25 mouse cellular contexts compared by ENCODE assay signal in genomic region chr7:80420586-80420985, GRCm38 (mm10). TPM values are rescaled to one million over a fixed set of nuclear protein-coding genes. Genes with fewer than 3 reads are reported as not detected.
DNase-seq lines count a peak whose midpoint lies in the region; ATAC-seq lines count a peak whose summit lies in the region.
"Had no signal": no experiment of that assay in that cellular context is flagged by ENCODE, and none has a peak within 500 bp of the region (broad histone marks: within the 10 kb centered on the region; RNA-seq: fewer than 3 reads in every experiment).

No protein-coding gene starts in this region.

- H3K4me3 ChIP-seq in kidney, embryonic 14.5 days (ENCODE audit: low read length): no peak overlapping the region
- H3K4me3 ChIP-seq: embryonic facial prominence, embryonic 15.5 days; gastrocnemius, adult 2 months; hindbrain, embryonic 10.5 days; limb, embryonic 10.5 days; stomach, embryonic 15.5 days had no signal

- H3K9ac ChIP-seq in kidney, embryonic 14.5 days (ENCODE audit: low read depth, low read length): no peak overlapping the region
- H3K9ac ChIP-seq: embryonic facial prominence, embryonic 15.5 days; liver, postnatal 0 days; stomach, embryonic 15.5 days had no signal

- no peaks in the 10 kb centered on the region for H3K9me3 ChIP-seq in kidney, embryonic 14.5 days (ENCODE audit: control insufficient read depth, low read length)
- H3K9me3 ChIP-seq: embryonic facial prominence, embryonic 15.5 days; G1E; hindbrain, embryonic 10.5 days; limb, embryonic 10.5 days; stomach, embryonic 15.5 days had no signal

- H3K4me2 ChIP-seq in kidney, embryonic 14.5 days (replicated peaks; ENCODE audit: low read depth, low read length): no peak overlapping the region
- H3K4me2 ChIP-seq: embryonic facial prominence, embryonic 15.5 days; midbrain, embryonic 11.5 days; stomach, embryonic 15.5 days had no signal

- ATAC-seq in kidney, embryonic 14.5 days (ENCODE audit: low FRiP score, low TSS enrichment): no peak
- ATAC-seq: activated CD4-positive, CD25-positive, alpha-beta regulatory T cell, adult 4 months; forebrain, embryonic 14.5 days; hindbrain, postnatal 0 days; intestine, embryonic 16.5 days; liver, postnatal 0 days had no signal

- DNase-seq in adrenal gland, postnatal 14 days: peak; percentile 52
- no peak for DNase-seq in adrenal gland, adult 18-20 months (ENCODE audit: low spot score in 2 of 2)
- peak; percentile 32 for DNase-seq in kidney, adult 9 months
- peak; percentile 48 for DNase-seq in 3T3-L1 (ENCODE audit: low read depth, low spot score)
- DNase-seq in adipocyte (ENCODE audit: low spot score): peak; percentile 71
- DNase-seq in cerebellum, postnatal 14 days: no peak
- DNase-seq: B cell, adult 2 months; cerebellum, adult 9-10 months; gastrocnemius, adult 2 months; liver; liver, postnatal 0 days; lung, postnatal 10 days; right cerebral cortex, postnatal 4 days had no signal

- no peaks in the 10 kb centered on the region for H3K36me3 ChIP-seq in kidney, embryonic 14.5 days (ENCODE audit: control insufficient read depth, insufficient read depth, low read length)
- H3K36me3 ChIP-seq: embryonic facial prominence, embryonic 15.5 days; G1E; hindbrain, embryonic 10.5 days; limb, embryonic 10.5 days; stomach, embryonic 15.5 days had no signal

- H3K4me1 ChIP-seq in kidney, embryonic 14.5 days (ENCODE audit: control insufficient read depth, insufficient read depth, low read length): 0 out of 2 replicates have a peak, but pooled peaks cover 3% of the 10 kb centered on the region

- H3K27me3 ChIP-seq in kidney, embryonic 14.5 days (ENCODE audit: control insufficient read depth, insufficient read depth, low read length): no peaks in the 10 kb centered on the region
- H3K27me3 ChIP-seq: CH12.LX; embryonic facial prominence, embryonic 15.5 days; stomach, embryonic 15.5 days had no signal

- WGBS in kidney, embryonic 14.5 days: 91% methylated on average over 4 of the region's 4 CpGs

- no peak overlapping the region for H3K27ac ChIP-seq in kidney, embryonic 14.5 days (ENCODE audit: low read depth, low read length)
- H3K27ac ChIP-seq: embryonic facial prominence, embryonic 15.5 days; gastrocnemius, adult 2 months; hindbrain, embryonic 10.5 days; hindbrain, postnatal 0 days; limb, embryonic 10.5 days; stomach, embryonic 15.5 days had no signal

RNA-seq across cellular contexts. Expression of gene Furin, which starts 15.3 kb away (rescaled TPM):
- total RNA-seq in adrenal gland, postnatal 14 days (2021): 138 and 140 TPM in 2 replicates
- total RNA-seq in adrenal gland, adult 18-20 months (2021): 100 to 1,000 TPM; 143 to 158 TPM
- polyA plus RNA-seq in kidney, embryonic 14.5 days (2014; fragmentation: Nextera tagmentation; extraction: Ambion mirVana): 11.3 and 13.6 TPM in 2 replicates

RNA-seq across cellular contexts. Expression of gene Fes, which starts 32.8 kb away (rescaled TPM):
- total RNA-seq in adrenal gland, postnatal 14 days (2021): 12.8 and 13.0 TPM in 2 replicates
- total RNA-seq in adrenal gland, adult 18-20 months (2021): 10 to 100 TPM in 1 of 2 experiments, 1 to 10 TPM in 1; 8.4 to 13.0 TPM
- 10.7 and 11.4 TPM in 2 replicates for polyA plus RNA-seq in kidney, embryonic 14.5 days (2014; fragmentation: Nextera tagmentation; extraction: Ambion mirVana)

RNA-seq across cellular contexts. Expression of gene Man2a2, which starts 49.4 kb away (rescaled TPM):
- 61.4 and 82.8 TPM in 2 replicates for total RNA-seq in adrenal gland, postnatal 14 days (2021)
- 10 to 100 TPM; 76.6 to 88.8 TPM for total RNA-seq in adrenal gland, adult 18-20 months (2021)
- 11.9 and 17.2 TPM in 2 replicates for polyA plus RNA-seq in kidney, embryonic 14.5 days (2014; fragmentation: Nextera tagmentation; extraction: Ambion mirVana)

Comparison
In these comparisons a context has a peak if more than half of its experiments do, and no peak if none do; other contexts are left out.
1. DNase-seq: peak in adrenal gland, postnatal 14 days (single experiment), kidney, adult 9 months (single experiment), 3T3-L1 (single experiment) and adipocyte (single experiment); none in adrenal gland, adult 18-20 months (0 of 2) and cerebellum, postnatal 14 days (0 of 2).